Mouse (Mus musculus): Measurements from ENCODE around the gene 2510009E07Rik. TPM values are rescaled to one million over a fixed set of nuclear protein-coding genes. Genes with fewer than 3 reads are reported as not detected.
A peak's percentile ranks its signal among the peaks of the same experiment; 100 is the strongest.
"Not testable (repeated sequence)": the region's sequence is repeated elsewhere in the genome, so short reads cannot be mapped to it uniquely, and the experiment has no call there.

2510009E07Rik gene
- total RNA-seq, 4 experiments from 2014 or later: 21.4 to 32.1 (median 26.3) TPM

DNA sequence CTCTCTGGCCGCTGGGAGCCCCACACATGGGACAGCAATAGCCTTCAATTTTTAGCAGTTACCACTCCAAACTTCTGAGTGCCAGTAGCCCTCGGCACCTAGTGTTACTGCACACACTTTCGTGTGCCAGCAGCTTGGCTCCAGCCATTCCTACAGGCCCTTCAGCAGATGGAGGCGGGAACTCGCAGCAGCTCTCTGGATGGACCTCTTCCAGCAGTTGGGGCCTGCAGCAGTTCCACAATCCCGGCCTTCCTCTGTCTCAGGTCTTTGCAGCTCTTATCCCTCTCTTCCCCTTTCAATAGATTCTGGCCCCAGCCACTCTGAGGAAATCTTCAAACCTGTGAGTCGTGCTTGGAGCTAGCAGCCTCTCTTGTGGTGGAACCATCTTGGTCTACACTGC, 17.7 kb downstream of the 2510009E07Rik start:
- DNase-seq (ENCODE audit: low spot score in 2 of 2): no peak

- not testable (repeated sequence) for DNase-seq (ENCODE audit: low spot score in 2 of 2)
These were observed 20.8 kb downstream of the 2510009E07Rik start for GRCm38 (mm10) chr16:21673651-21674050.

GRCm38 (mm10) chr16:21673046-21673445, 21.4 kb downstream of the 2510009E07Rik start:
- not testable (repeated sequence) for DNase-seq (ENCODE audit: low spot score in 2 of 2)

DNA sequence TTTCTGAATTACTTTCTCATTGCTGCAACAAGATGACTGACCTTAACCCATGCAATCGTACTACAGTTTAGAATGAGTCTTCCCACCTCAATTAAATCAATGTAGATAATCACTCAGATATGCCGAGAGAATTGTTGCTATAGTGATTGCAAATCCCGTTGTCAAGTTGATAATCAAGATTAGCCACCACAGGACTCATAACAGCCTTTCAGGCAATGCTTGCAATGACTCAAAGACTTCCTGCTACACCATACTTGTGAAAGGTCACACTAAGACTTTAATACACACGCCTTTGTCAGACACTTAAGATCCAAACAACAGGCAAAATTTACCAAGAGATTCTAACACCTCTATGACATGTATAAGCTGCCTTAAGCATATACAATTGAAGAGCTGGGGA, 22.6 kb downstream of the 2510009E07Rik start:
- no peak for DNase-seq (ENCODE audit: low spot score in 2 of 2)

GRCm38 (mm10) chr16:21665423-21665986, 29.0 kb downstream of the 2510009E07Rik start:
- no peak for DNase-seq (ENCODE audit: low spot score in 2 of 2)

- DNase-seq (ENCODE audit: low spot score in 2 of 2): no peak
These were observed 29.7 kb downstream of the 2510009E07Rik start for GRCm38 (mm10) chr16:21664633-21665363.

- DNase-seq (ENCODE audit: low spot score in 2 of 2): no peak
These were observed 38.5 kb downstream of the 2510009E07Rik start for GRCm38 (mm10) chr16:21655961-21656360.

- no peak for DNase-seq (ENCODE audit: low spot score in 2 of 2)
These were observed 39.2 kb downstream of the 2510009E07Rik start for GRCm38 (mm10) chr16:21655291-21655690.

- DNase-seq (ENCODE audit: low spot score in 2 of 2): no peak
These were observed 40.1 kb downstream of the 2510009E07Rik start for GRCm38 (mm10) chr16:21654384-21654783.

- no peak for DNase-seq (ENCODE audit: low spot score in 2 of 2)
These were observed 41.3 kb downstream of the 2510009E07Rik start for GRCm38 (mm10) chr16:21653151-21653550.

DNA sequence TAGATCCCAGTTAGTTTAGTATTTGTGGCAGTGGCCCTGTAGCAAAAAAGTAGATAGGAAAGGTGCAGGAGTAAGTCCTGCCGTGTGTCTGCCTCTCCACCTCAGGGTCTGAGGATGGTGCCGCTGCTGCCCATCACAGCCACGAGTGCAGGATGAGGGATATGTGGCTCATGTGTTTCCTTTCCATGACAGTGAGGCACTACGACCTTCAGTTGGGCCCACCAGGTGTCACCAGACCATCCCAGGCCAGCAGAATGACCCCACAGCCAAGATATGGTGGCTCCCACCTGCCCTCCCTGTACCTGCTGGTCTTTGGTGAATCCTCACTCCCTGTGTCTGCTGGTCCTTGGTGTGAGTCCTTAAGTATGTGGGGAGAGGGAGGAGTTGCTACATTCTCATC, 43.3 kb downstream of the 2510009E07Rik start:
- no peak for DNase-seq (ENCODE audit: low spot score in 2 of 2)

GRCm38 (mm10) chr16:21650289-21650688, 44.2 kb downstream of the 2510009E07Rik start:
- DNase-seq (ENCODE audit: low spot score in 2 of 2): no peak

- DNase-seq (ENCODE audit: low spot score in 2 of 2): no peak
These were observed 45.7 kb downstream of the 2510009E07Rik start for GRCm38 (mm10) chr16:21648800-21649199.

DNA sequence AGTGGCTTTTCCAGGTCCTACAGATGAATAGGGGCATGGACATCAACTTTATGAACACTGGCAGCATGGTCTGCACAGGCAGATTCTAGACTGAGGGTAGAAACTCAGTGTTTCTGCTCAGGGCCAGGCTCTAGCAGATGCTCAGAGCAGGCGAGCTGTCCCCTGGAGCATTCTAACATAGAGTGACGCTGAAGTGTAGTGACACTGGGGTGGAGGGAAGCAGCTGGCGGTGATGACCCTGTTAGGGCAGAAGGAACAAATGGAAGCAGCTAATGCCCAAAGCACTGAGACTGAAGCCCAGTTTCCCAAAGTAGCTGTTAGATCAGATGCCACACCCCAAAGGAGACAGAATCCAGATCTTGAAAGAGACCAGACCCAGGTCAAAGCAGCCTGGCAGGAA, 48.0 kb downstream of the 2510009E07Rik start:
- DNase-seq (ENCODE audit: low spot score in 2 of 2): no peak

- no peak for DNase-seq (ENCODE audit: low spot score in 2 of 2)
These were observed 48.5 kb downstream of the 2510009E07Rik start for GRCm38 (mm10) chr16:21645915-21646314.

DNA sequence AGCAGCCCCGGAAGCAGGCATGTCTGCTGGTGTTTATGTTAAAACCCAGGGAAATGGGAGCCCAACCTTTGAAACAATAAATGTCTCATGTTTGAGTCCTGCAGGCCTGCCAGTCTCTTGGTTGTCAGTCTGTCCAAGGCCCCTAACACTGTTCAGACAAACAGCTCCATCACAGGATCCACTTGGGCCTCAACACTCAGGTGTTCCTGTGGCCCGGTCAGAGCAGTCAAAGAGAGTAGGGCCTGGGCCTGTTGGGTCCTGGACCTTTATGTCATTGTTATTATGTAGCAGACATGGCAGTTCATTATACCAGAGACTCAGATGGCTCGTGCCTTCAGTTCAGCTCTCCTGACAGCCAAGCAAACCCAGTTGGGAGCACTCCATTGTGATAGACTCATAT, 49.9 kb downstream of the 2510009E07Rik start:
- DNase-seq (ENCODE audit: low spot score in 2 of 2): no peak

GRCm38 (mm10) chr16:21644066-21644561, 50.4 kb downstream of the 2510009E07Rik start:
- peak; percentile 32 to 68 for DNase-seq (ENCODE audit: low spot score in 2 of 2)

- DNase-seq (ENCODE audit: low spot score in 2 of 2): no peak
These were observed 50.8 kb downstream of the 2510009E07Rik start for GRCm38 (mm10) chr16:21643621-21644041.

DNA sequence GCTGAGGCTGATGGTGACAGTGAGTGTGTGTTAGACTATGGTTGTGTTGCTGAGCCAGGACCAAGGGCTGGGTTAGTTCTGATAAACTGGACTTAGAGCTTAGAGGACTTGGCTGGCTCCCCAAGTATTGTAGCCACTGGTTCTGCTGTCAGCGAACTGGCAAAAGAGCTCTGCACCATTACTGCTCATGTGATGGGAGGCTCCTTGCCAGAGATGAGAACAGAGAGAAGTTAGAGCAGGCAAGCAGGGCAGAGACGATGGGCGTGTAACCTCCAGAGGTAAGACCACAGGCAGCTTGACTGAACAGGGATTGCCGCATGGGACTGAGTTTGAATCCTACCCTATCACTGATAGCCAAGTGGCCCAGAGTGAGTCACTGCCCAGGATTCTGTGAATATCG, 51.6 kb downstream of the 2510009E07Rik start:
- peak in 1 of 2 experiments; percentile 15 for DNase-seq (ENCODE audit: low spot score in 2 of 2)

DNA sequence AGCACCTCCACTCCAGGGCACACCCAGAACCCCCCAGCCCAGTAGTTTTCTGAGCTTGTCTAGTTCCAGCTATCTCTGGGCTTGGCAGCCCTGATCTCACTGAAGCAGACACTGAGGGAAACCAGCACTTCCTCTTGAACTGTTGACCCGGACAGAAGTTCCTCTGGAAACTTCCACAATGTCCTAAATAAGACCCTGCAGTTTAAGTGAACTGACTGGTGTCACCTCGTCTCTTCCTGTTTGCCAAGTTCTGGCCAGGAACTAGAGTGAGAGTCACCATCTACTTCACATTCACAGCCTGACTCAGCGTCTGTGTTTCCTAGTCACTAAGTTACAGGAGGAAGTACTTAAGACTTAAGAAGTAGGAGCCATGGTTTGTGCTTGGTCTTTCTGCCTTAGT, 52.5 kb downstream of the 2510009E07Rik start:
- no peak for DNase-seq (ENCODE audit: low spot score in 2 of 2)

DNA sequence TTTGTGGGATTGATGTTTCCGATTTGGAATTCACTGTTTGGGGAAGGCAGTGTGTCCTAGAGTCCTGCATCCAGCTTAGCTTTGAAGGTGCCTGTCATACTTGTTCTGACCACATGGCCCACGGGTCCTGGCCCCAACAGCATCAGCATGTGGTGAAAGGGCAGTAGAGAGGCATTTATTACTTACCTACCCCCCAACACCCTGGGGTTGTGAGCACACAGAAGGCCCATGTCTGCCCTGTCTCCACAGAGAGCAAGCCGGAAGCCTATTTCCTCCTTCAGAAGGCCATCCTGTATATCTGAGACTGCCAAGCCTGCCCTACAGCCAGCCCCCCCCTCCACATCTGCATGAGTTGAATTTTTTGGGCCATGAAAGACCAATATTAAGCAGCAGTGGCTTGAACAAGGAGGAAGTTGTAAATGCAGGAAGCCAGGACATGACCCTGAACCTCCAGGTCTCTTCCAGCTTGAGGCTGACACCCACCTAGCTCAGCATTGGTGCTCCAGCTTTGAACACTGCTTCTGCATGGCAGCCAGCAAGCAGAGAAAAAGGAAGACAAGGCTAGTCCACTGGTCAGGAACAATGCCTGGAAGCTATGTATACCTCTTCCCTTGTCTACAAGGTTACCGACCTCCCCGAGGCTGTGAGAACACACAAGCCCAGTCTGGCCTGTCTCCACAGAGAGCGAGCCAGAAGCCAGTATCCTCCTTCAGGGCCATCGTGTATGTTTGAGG, 53.5 kb downstream of the 2510009E07Rik start:
- no peak for DNase-seq (ENCODE audit: low spot score in 2 of 2)

- no peak for DNase-seq (ENCODE audit: low spot score in 2 of 2)
These were observed 57.2 kb downstream of the 2510009E07Rik start for GRCm38 (mm10) chr16:21637201-21637819.

Data from gastrocnemius, adult 8-10 months (tissue).